Mouse (Mus musculus) C2C12 (cell line): Measurements from ENCODE around the gene Kif2c. TPM values are rescaled to one million over a fixed set of nuclear protein-coding genes. Genes with fewer than 3 reads are reported as not detected.
A peak's percentile ranks its signal among the peaks of the same experiment; 100 is the strongest.

Experiments used
- H3K27me3 ChIP-seq: one replicate; pipeline ENCODE4 v1.6.1; 2011; ENCODE audit not compliant: control insufficient read depth, insufficient read depth, insufficient read length
- H3K36me3 ChIP-seq: one replicate; pipeline ENCODE4 v1.6.1; 2011; ENCODE audit not compliant: control insufficient read depth, insufficient read depth
- H3K4me3 ChIP-seq: one replicate; pipeline ENCODE4 v1.5.1; 2011; ENCODE audit warnings: mild to moderate bottlenecking, control low read depth; ENCODE audit not compliant: poor library complexity, insufficient read depth, severe bottlenecking
- H3K79me2 ChIP-seq: one replicate; pipeline ENCODE4 v1.6.1; 2011; ENCODE audit not compliant: control insufficient read depth, insufficient read depth
- H3K79me3 ChIP-seq: one replicate; pipeline ENCODE4 v1.6.1; 2011; ENCODE audit warnings: low read depth, control low read depth
- H3ac ChIP-seq: one replicate; pipeline ENCODE3; 2011; ENCODE audit warnings: low read depth; ENCODE audit not compliant: control insufficient read depth, insufficient read length
- CEBPB ChIP-seq: IDR thresholded peaks from one replicate; pipeline ENCODE4 v1.6.1; 2011; ENCODE audit warnings: low read depth, mild to moderate bottlenecking, control low read depth, moderate library complexity
- CTCF ChIP-seq: IDR thresholded peaks from one replicate; pipeline ENCODE4 v1.5.1; 2011; ENCODE audit not compliant: control insufficient read depth, insufficient read depth, insufficient read length
- FOSL1 ChIP-seq: IDR thresholded peaks from one replicate; pipeline ENCODE4 v1.8.0; 2011; ENCODE audit warnings: mild to moderate bottlenecking, low read length; ENCODE audit not compliant: poor library complexity, insufficient read depth, severe bottlenecking
- MAX ChIP-seq: IDR thresholded peaks from one replicate; pipeline ENCODE4 v1.6.1; 2011; ENCODE audit warnings: mild to moderate bottlenecking, control low read depth
- MYOD1 ChIP-seq: IDR thresholded peaks from one replicate; pipeline ENCODE4 v1.6.1; 2011; ENCODE audit warnings: low read depth; ENCODE audit not compliant: control insufficient read depth, insufficient read length
- MYOG ChIP-seq: IDR thresholded peaks from one replicate; pipeline ENCODE4 v1.6.1; 2011; ENCODE audit not compliant: control insufficient read depth, insufficient read length; ENCODE audit errors: extremely low read depth
- USF1 ChIP-seq: IDR thresholded peaks from one replicate; pipeline ENCODE4 v1.6.1; 2011; ENCODE audit warnings: low read depth, mild to moderate bottlenecking, control low read depth, moderate library complexity
- polyA plus RNA-seq: library from polyadenylated mRNA; unstranded; fragments of >200 nt; fragmentation: generic; extraction: Trizol; gene quantifications from one replicate; pipeline ENCODE4 v1.2.1, GENCODE M21; 2012; ENCODE audit warnings: missing spikeins

The Kif2c gene
- polyA plus RNA-seq, 1 experiment, result 49.2 TPM

- TF ChIP-seq USF1, result no peak
- TF ChIP-seq MYOD1, result peak; percentile 30
- H3K27me3 ChIP-seq, result no peaks in the 10 kb centered on the region
- H3K79me3 ChIP-seq, result peaks cover 13% of the 10 kb centered on the region
- peak overlapping the region; percentile 97 for H3ac ChIP-seq
- peaks cover 37% of the 10 kb centered on the region for H3K36me3 ChIP-seq
- H3K4me3 ChIP-seq, result peak overlapping the region; percentile 75
- H3K79me2 ChIP-seq, result peaks cover 25% of the 10 kb centered on the region
Observed at GRCm38 (mm10) chr4:117131890-117132793, 50.3 kb downstream of the Kif2c start.

DNA sequence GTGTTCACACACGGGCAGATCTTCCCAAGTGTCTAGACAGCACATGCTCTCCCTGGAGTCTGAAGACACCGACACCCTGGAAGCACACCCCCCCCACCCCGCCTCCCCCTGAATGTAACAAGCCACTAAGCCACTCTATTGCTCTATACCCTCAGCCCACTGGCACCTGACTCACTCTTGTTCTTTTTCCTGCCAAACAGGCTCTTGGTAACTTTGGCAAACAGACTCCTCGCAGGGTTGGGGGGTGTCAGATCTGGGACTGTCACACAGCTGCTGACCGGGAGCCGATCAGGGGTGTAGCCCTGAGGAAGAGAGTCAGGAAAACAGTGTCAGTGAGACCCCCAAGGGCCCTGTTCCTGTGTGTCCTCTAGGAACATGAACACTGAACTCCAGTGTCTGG, 51.2 kb downstream of the Kif2c start:
- Histone ChIP-seq H3ac (no peak overlapping the region), H3K4me3 (no peak overlapping the region), H3K36me3 (peaks cover 39% of the 10 kb centered on the region), H3K79me2 (peaks cover 25% of the 10 kb centered on the region), H3K79me3 (peaks cover 13% of the 10 kb centered on the region), H3K27me3 (no peaks in the 10 kb centered on the region)
- TF ChIP-seq MYOG, result no peak
- TF ChIP-seq USF1, result no peak
- no peak for TF ChIP-seq MYOD1
- TF ChIP-seq CEBPB, result no peak
- no peak for TF ChIP-seq MAX
- TF ChIP-seq CTCF, result no peak
- no peak for TF ChIP-seq FOSL1

DNA sequence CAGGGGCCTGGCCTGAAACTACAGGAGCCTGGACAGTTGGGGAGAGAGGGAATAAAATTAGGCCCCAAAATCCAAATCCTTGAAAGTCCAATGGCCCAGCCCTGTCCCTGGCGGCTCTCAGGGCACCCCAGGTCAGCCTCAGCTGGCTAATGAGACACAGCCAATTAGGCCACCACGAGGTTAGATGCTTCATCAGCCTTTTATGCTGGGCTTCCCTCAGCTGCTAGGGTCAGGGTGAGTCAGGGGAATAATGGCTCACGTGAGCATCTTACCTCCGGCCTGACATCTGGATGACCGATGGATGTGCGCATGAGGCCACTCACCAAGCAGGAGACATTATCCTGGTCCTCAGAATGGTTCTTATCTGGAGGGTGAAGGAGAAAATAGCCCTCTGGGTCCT, 51.6 kb downstream of the Kif2c start:
- H3K36me3 ChIP-seq, result peaks cover 39% of the 10 kb centered on the region
- H3K79me3 ChIP-seq, result peaks cover 13% of the 10 kb centered on the region
- no peak overlapping the region for H3K4me3 ChIP-seq
- no peaks in the 10 kb centered on the region for H3K27me3 ChIP-seq
- no peak overlapping the region for H3ac ChIP-seq
- peaks cover 25% of the 10 kb centered on the region for H3K79me2 ChIP-seq
- no peak for TF ChIP-seq MAX
- peak; percentile 31 for TF ChIP-seq USF1
- peak; percentile 33 for TF ChIP-seq MYOD1
- TF ChIP-seq CTCF, result no peak

DNA sequence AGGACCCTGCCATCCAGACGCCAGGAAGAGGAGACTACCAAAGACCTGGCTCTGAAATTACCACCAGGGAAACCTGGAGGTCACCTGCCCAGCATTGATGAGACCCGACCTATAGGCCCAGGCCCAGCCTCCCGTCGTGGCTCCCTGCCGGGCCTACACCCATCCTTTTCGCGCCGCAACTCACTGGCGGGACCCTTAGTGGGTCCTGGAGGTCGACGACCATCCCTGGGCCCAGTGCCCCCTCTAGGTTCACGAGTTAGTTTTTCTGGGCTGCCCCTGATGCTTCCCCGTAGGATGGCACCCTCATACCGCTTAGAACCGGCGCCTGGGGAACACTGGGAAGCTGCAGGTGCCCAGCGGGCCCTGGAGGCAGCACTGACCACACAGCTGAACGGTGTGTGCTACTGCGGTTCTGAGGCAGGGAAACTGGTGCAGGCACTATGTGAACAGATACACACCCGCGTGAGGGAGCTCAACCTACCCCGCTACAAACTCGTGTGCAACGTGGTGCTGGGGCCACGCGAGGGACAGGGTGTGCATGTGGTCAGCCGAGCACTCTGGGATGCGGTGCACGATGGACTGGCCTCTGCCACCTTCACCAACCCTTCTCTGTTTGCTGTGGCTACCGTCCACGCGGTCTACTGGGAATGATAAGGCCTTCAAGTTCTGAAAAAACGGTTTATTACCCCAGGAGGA, 54.3 kb downstream of the Kif2c start:
- no peak overlapping the region for H3K4me3 ChIP-seq
- no peak for TF ChIP-seq CTCF
- TF ChIP-seq FOSL1, result no peak
- no peak for TF ChIP-seq MYOD1
- no peak for TF ChIP-seq MAX
- no peak for TF ChIP-seq MYOG
- no peak for TF ChIP-seq USF1
- no peak for TF ChIP-seq CEBPB
- H3K79me2 ChIP-seq, result peaks cover 35% of the 10 kb centered on the region
- no peaks in the 10 kb centered on the region for H3K27me3 ChIP-seq
- H3ac ChIP-seq, result no peak overlapping the region
- peaks cover 12% of the 10 kb centered on the region for H3K79me3 ChIP-seq
- peaks cover 43% of the 10 kb centered on the region for H3K36me3 ChIP-seq

- peaks cover 5% of the 10 kb centered on the region for H3K79me3 ChIP-seq
- peaks cover 44% of the 10 kb centered on the region for H3K36me3 ChIP-seq
- TF ChIP-seq FOSL1, result no peak
- TF ChIP-seq MAX, result no peak
- TF ChIP-seq MYOD1, result no peak
- TF ChIP-seq MYOG, result no peak
- no peak for TF ChIP-seq CTCF
- TF ChIP-seq USF1, result no peak
- TF ChIP-seq CEBPB, result no peak
- H3K4me3 ChIP-seq, result no peak within 1 kb of the TSS
- peak within 1 kb of the TSS; percentile 49 for H3ac ChIP-seq
- no peaks in the 10 kb centered on the region for H3K27me3 ChIP-seq
- peaks cover 24% of the 10 kb centered on the region for H3K79me2 ChIP-seq
Observed at GRCm38 (mm10) chr4:117126675-117127290, 55.7 kb downstream of the Kif2c start, which contains the start of gene Tctex1d4. Gene Tctex1d4 (plus strand): TSS chr4:117126794.
